Mouse (Mus musculus) bone marrow, adult 2 months (tissue): Measurements from ENCODE around the gene Tbc1d10c.

Source experiments
- CTCF ChIP-seq: fragments of 200-500 bp; IDR thresholded peaks from 2 replicates; pipeline ENCODE4 v1.5.1; 2011; ENCODE audit warnings: low read length, control low read depth; ENCODE audit not compliant: control insufficient read depth, insufficient read depth
- POLR2A ChIP-seq: fragments of 200-500 bp; IDR thresholded peaks from 2 replicates; pipeline ENCODE4 v1.6.1; 2011; ENCODE audit warnings: low read depth, mild to moderate bottlenecking, control low read depth, low read length, borderline replicate concordance; ENCODE audit not compliant: control insufficient read depth

GRCm38 (mm10) chr19:4147022-4147405 lies 44.1 kb downstream of the Tbc1d10c start:
- TF ChIP-seq POLR2A (no peak), CTCF (no peak)
